Mouse (Mus musculus) kidney, adult 2 months (tissue): ENCODE results near the gene Trim8. TPM values are rescaled to one million over a fixed set of nuclear protein-coding genes. Genes with fewer than 3 reads are reported as not detected.

Source experiments
- DNase-seq: peaks from one replicate; pipeline ENCODE4 v3.0.0; 2021
- H3K27ac ChIP-seq: fragments of 200-500 bp; 2 replicates; pipeline ENCODE4 v1.5.1; 2012; ENCODE audit warnings: low read depth, low read length, control low read depth, inconsistent platforms; ENCODE audit not compliant: insufficient read depth
- H3K27me3 ChIP-seq: fragments of 200-500 bp; replicated peaks from 2 replicates; pipeline ENCODE4 v1.6.1; 2012; ENCODE audit warnings: mild to moderate bottlenecking, moderate library complexity, low read length, inconsistent platforms; ENCODE audit not compliant: control insufficient read depth, insufficient read depth
- H3K36me3 ChIP-seq: fragments of 200-500 bp; 2 replicates; pipeline ENCODE4 v1.6.1; 2012; ENCODE audit warnings: mild to moderate bottlenecking, moderate library complexity, low read length, inconsistent platforms; ENCODE audit not compliant: control insufficient read depth, insufficient read depth
- H3K4me1 ChIP-seq: fragments of 200-500 bp; 2 replicates; pipeline ENCODE4 v1.6.1; 2011; ENCODE audit warnings: low read length; ENCODE audit not compliant: control insufficient read depth, insufficient read depth
- H3K4me3 ChIP-seq: fragments of 200-500 bp; 2 replicates; pipeline ENCODE4 v1.5.1; 2011; ENCODE audit warnings: mild to moderate bottlenecking, low read depth, low read length, control low read depth; ENCODE audit not compliant: insufficient read depth
- CTCF ChIP-seq: fragments of 200-500 bp; conservative IDR thresholded peaks from 2 replicates; pipeline ENCODE4 v1.5.1; 2011; ENCODE audit warnings: low read depth, mild to moderate bottlenecking, control low read depth, low read length, moderate library complexity, mixed read lengths; ENCODE audit not compliant: insufficient read depth, insufficient read length
- POLR2A ChIP-seq: fragments of 200-500 bp; IDR thresholded peaks from one replicate; pipeline ENCODE4 v1.6.1; 2011; ENCODE audit warnings: low read depth, low read length, control low read depth
- WGBS: fragments of 180-500 bp; shearing (Covaris S2); methylation state at CpG from one replicate; pipeline ENCODE4 v1.1.7; 2018; 5-methylcytosine and 5-hydroxymethylcytosine counted together
- polyA plus RNA-seq: library from polyadenylated mRNA; depleted of rRNA; stranded (reverse); fragments of >200 nt; gene quantifications from 2 replicates; pipeline ENCODE4 v1.2.3, GENCODE M21; 2012

Trim8 gene
- polyA plus RNA-seq, 1 experiment: 43.6 TPM

DNA sequence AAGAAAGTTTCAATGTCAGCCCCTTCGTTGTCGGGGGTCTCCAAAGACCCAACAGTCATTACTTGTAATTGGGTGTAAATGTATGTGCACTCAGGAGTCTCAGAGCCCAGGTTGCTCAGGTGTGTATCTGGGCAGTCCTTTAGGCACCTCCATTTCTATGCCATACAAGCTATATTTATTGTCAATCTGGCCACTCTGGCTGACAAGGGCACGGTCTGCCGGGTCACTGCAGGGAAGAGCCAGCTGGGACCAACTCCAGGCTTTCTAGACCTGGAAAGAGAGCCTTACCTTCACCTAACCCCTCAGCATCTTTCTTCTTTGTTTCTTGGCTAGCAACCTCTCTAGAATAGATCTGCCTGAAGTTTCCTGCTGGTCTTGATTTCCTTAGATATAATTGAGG lies 8.2 kb downstream of the Trim8 start:
- WGBS: 31% methylated on average over 4 of the region's 4 CpGs

DNA sequence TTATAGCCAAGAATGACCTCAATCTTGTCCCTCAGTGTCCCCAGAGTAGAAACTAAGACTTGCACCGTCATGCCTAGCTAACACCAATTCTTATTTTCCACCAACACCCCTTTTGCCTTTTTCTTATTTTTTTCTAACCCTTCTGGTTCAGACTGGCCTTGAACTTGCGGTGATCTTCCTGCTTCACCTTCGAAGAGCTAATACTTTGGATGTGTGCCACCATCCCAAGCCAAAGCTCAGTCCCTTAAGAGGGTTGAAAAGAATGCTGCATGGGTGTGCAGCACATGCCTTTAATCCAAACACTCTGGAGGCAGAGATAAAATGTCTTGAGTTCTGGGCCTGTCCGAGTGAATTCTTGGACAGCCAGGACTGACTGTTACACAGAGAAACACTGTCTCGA lies 8.9 kb downstream of the Trim8 start:
- peaks cover 61% of the 10 kb centered on the region for H3K4me1 ChIP-seq
- 17% methylated on average over 5 of the region's 5 CpGs for WGBS
- no peak for TF ChIP-seq POLR2A
- no peak for TF ChIP-seq CTCF
- no peak for DNase-seq
- H3K27ac ChIP-seq: peak overlapping the region; percentile 89
- no peaks in the 10 kb centered on the region for H3K27me3 ChIP-seq
- H3K36me3 ChIP-seq: peaks cover 6% of the 10 kb centered on the region; the same call in 1 of the 2 replicates
- H3K4me3 ChIP-seq: no peak overlapping the region

More for the DNA sequence above, 8.2 kb downstream of the Trim8 start:
- Histone ChIP-seq H3K36me3 (peaks cover 5% of the 10 kb centered on the region; the same call in 1 of the 2 replicates), H3K27ac (peak overlapping the region; percentile 89), H3K4me3 (no peak overlapping the region), H3K4me1 (peaks cover 67% of the 10 kb centered on the region), H3K27me3 (no peaks in the 10 kb centered on the region)
- DNase-seq: no peak
- no peak for TF ChIP-seq POLR2A
- no peak for TF ChIP-seq CTCF

DNA sequence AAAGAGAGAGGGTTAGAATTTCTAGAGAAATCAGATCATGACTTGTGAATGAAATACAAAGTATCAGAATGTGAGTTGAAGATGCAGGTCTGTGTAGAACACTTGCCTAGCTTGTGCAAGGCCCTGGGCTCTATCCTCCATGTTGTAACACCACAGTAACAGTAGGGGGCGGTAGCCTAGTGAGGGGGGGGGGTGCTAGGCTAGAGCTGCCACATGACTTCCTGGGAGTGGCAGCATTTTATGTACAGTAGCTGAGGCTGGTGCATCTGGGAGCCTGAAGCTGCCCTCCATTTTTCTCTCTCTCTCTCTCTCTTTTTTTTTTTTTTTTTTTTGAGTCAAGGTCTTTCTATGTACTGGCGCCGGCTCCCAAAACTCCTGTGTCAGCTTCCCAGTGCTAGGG lies 9.3 kb downstream of the Trim8 start:
- Histone ChIP-seq H3K27ac (peak overlapping the region; percentile 48; the same call in 1 of the 2 replicates), H3K4me3 (no peak overlapping the region), H3K4me1 (peaks cover 57% of the 10 kb centered on the region), H3K27me3 (no peaks in the 10 kb centered on the region), H3K36me3 (peaks cover 7% of the 10 kb centered on the region; the same call in 1 of the 2 replicates)
- no peak for DNase-seq
- TF ChIP-seq POLR2A (no peak), CTCF (peak; percentile 64)
- 24% methylated on average over 3 of the region's 3 CpGs for WGBS

DNA sequence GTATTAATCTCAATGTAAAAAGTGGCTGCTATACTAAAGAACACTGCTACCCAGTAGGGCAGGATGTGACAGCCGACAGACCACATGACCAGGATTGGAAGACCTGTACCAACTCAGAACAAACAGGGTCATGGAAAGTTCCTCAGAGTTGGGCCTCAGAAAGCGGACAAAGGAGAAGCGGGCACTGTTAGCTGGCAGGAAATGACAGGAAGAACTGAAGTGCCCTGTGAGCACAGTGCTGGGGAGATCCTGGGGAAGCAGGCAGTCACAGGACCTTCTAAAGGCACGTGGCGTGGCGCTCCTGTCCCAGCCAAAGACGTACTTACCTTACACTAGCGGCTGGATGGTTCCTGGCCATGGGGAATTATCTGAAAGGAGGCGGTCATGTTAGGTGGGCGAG lies 9.8 kb downstream of the Trim8 start:
- 28% methylated on average over 10 of the region's 10 CpGs for WGBS
- peak; percentile 80 for DNase-seq
- peak overlapping the region; percentile 67 for H3K27ac ChIP-seq
- peaks cover 7% of the 10 kb centered on the region; the same call in 1 of the 2 replicates for H3K36me3 ChIP-seq
- no peak overlapping the region for H3K4me3 ChIP-seq
- no peaks in the 10 kb centered on the region for H3K27me3 ChIP-seq
- peaks cover 53% of the 10 kb centered on the region for H3K4me1 ChIP-seq
- no peak for TF ChIP-seq POLR2A
- TF ChIP-seq CTCF: no peak

DNA sequence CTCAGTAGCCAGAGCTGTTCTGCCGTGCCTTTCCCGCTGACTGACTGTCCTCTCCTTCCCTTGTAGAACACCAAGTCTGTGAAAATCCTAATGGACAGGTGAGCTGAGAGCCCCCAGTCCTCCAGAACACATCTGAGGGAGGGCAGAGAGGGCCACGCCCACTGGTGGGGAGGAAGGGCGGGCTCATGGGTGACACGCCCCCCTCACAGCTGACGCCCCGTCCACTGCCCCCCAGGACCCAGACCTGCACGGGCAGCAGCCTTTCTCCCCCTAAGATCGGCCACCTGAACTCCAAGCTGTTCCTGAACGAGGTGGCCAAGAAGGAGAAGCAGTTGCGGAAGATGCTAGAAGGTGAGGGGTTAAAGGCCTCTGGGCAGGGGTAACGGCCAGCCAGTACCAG lies 12.9 kb downstream of the Trim8 start:
- TF ChIP-seq POLR2A (no peak), CTCF (no peak)
- DNase-seq: no peak
- Histone ChIP-seq H3K4me1 (peaks cover 39% of the 10 kb centered on the region), H3K27me3 (no peaks in the 10 kb centered on the region), H3K4me3 (no peak overlapping the region), H3K27ac (no peak overlapping the region), H3K36me3 (0 out of 2 replicates have a peak, but pooled peaks cover 6% of the 10 kb centered on the region)
- 67% methylated on average over 12 of the region's 12 CpGs for WGBS

DNA sequence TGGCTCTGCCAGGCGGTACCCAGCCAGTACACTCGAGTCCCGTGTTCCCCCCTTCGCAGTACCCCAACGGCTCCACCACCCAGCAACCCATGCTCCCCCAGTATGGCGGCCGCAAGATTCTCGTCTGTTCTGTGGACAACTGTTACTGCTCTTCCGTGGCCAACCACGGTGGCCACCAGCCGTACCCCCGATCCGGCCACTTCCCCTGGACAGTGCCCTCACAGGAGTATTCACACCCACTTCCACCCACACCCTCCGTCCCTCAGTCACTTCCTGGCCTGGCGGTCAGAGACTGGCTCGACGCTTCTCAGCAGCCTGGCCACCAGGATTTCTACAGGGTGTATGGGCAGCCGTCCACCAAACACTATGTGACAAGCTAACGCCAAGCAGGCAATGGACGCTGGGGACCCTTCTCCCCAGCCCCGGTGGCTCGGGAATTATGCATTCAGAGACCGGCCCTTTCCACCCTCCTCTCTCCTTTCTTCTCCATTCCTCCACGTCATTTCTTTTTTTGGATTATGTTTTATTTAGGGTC lies 13.9 kb downstream of the Trim8 start:
- Histone ChIP-seq H3K27me3 (no peaks in the 10 kb centered on the region), H3K4me1 (peaks cover 30% of the 10 kb centered on the region), H3K27ac (no peak overlapping the region), H3K36me3 (0 out of 2 replicates have a peak, but pooled peaks cover 6% of the 10 kb centered on the region), H3K4me3 (no peak overlapping the region)
- WGBS: 77% methylated on average over 24 of the region's 24 CpGs
- DNase-seq: no peak
- TF ChIP-seq POLR2A: no peak
- no peak for TF ChIP-seq CTCF

DNA sequence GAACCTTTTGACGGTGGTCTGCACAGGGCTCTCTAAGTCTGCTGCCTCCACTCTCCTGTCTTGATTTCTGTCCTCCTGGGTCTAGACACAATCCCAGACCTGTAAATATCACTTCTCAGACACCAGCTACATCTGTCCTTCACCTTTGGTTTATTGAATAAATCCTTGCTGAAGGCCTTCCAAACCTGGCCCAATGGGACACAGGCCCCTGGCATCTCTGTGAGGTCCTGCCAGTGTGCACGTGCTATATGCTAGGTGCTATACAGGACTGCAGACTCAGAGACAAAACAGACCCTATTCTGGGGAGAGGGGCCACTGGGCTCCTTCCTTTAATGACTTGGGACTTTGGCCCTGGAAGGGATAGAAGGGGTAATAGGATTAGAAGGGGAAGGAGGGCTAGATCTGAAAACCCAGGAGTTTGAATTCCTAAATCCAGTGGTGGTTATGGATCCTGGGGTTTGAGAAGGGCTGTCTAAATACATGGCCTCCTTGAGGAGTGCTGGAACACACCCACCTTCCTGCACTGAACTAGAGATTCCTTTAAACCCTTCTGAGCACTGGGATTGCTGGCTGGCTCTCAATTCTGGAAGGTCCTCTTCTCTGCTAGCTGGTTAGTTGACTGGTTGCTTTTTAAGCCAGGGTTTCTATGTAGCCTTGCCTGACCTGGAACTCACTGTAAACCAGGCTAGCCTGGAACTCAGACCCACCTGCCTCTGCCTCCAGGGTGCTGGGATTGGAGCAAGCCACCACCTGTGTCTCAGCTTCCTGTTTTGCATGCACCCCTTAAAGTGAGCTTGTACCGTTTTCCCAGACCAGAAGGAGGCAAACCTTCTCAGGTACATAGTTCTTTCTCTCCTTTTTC lies 15.4 kb downstream of the Trim8 start:
- no peak for TF ChIP-seq CTCF
- no peak for TF ChIP-seq POLR2A
- 69% methylated on average over 3 of the region's 3 CpGs for WGBS
- no peak for DNase-seq
- Histone ChIP-seq H3K4me3 (no peak overlapping the region), H3K4me1 (peaks cover 17% of the 10 kb centered on the region), H3K27ac (peak overlapping the region; percentile 47), H3K36me3 (0 out of 2 replicates have a peak, but pooled peaks cover 6% of the 10 kb centered on the region), H3K27me3 (no peaks in the 10 kb centered on the region)
